Mouse (Mus musculus): ENCODE measurements around the gene Nab2.

Nab2 gene

DNA sequence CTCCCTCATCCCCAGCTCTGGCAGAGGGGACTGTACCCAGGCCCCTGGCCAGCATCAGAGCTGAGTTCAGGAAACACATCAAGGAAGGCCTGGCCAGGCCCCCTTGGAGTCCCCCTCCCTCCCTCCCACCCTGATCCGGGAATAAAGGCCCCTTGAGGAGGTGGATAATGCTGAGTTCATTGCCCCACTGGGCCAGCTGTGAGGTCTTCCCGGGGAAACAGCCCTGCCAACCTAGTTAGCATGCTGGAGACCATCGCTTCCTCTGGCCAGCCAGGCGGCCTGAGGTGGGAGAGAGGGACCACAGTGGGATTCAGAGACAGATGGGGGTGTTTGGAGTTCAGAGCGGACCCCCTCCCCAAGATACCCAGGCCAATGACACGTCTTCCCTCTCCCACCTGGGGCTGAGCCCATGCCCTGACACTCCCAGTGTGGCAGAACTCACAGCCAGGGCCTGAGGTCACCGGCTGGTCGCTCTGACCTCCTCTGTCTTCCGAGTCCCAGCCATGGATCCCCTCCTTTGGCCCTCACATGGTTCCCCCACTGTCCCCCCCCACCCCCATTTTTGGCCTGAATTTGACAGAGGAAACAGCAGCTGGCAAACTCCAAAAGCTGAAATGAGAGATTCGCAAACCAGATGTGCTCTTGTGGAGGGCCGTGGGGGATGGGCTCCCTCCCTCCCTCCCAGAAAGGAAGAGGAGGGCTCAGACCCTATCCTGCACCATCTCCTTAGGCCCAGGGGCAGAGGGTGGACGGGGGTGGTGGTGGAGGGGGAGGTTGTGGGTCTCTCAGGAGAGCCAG lies 53.9 kb downstream of the Nab2 start:
- no peak for DNase-seq (ENCODE audit: low spot score)

DNA sequence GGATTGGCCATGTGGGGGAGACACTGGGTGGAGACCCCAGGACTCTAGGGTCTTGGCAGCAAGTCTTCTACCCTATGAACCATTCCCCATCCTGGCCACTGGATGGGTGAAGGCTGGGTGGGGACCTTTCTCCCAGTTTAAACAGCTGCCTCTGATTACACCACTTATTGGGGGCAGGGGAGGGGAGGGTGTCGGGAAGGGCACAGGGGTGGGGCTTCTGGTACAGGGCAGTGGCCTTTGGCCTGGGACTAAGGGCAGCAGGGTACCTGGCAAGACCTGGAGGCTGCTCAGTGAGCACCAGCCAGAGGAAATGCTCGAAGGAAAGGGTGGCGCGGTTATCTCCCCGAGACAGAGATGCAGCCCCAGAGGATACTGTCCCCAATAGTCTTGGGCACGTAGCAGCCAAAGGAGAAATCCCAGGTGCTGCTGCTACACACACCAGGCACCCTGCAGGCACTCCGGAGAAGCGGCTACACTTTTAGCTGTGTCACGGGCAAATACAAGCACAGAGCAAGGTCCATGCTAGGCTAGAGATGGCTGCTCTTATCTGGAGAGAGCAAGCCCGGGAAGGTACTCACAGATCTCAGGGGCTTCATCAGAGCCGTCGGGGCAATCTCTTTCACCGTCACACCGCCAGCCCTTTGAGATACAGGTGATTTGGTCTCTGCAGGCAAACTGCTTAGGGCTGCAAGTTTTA lies 56.1 kb downstream of the Nab2 start:
- no peak for DNase-seq (ENCODE audit: low spot score)
